Mouse (Mus musculus): ENCODE measurements around the gene Foxk2.

Foxk2 gene

DNA sequence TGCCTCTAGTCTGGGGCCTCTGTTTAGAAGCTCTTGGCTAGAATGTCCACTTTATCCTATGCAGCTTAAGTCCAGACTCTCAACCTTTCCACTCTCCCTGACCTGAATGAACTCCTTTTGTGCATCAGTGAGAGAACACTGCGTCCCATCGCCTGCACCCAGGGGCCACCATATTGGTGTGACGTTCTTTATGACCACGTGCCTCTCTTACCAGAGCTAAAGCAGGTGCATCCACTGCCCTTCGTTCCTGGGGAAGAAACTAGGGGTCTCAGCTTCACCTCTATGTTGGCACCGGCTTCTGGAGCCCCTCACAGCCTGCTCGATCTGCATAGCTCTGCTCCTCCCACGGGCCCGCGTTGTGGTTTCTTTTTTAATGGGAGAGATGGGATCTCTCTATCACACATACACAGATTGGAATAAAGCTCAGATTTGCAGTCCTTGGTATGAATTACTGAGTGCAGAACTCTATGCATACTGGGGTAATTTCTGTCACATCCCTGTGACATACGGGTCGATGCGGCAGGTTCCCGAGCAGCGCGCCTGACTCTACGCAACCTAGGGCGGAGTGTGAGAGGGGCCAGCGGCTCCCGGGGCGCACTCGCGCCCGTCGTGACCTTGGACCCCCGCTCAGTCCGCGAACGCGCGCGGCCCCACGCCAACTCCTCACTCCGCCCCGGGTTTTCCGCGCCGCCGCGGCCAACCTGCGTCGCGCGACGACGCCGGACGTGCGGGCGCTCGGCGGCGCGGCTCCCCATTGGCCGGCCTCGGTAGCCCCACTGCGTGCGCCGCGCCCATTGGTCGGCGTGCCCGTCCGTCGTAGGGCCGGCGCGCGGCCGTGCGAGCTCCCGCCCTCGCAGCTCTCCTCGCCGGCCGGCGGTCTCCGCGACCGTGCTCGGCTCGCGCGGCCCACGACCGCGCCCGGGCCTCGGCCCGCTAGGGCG, at the start of gene Foxk2:
Gene Foxk2, plus strand, starts transcription at position 831 of the 941 bp plus-strand sequence.
- DNase-seq (ENCODE audit: low read depth), result peak; percentile 92

DNA sequence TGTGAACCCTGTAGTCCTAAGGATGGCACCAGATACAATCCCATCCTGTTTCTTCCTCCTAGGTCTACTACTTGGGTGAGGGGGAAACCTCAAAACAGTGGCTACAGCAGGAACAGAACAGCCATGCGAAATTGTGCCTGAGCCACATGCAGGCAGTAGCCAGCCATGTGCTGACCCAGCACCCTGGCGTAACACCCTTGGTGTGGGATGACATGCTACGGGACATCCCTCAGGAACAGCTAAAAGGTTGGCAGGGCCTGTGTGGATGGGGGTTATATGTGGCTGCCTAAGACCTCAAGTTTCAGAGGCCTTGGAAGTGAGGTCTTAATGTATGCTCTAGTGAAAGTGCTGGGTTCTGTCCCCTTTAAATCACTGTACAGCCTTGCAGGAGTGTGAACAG, 43.0 kb upstream of the Foxk2 start:
- no peak for DNase-seq (ENCODE audit: low read depth)

DNA sequence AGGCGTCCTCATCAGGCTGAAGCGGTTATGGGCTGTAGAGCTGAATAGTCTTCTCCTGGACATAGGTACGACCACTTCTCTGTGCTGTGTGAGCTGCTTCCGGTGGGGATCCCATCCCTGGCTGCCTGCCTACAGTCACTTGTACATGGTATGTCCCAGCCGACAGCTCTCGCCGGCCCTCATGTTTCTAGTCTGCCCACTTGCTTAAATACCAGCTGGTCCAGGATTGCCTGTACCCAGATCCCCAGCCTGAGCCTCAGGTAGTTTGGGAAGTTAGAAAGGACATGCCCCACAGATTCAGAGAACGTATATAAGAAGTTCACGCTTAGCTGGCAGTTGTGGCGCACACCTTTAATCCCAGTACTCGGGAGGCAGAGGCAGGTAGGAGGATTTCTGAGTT, 40.0 kb upstream of the Foxk2 start:
- no peak for DNase-seq (ENCODE audit: low read depth)

DNA sequence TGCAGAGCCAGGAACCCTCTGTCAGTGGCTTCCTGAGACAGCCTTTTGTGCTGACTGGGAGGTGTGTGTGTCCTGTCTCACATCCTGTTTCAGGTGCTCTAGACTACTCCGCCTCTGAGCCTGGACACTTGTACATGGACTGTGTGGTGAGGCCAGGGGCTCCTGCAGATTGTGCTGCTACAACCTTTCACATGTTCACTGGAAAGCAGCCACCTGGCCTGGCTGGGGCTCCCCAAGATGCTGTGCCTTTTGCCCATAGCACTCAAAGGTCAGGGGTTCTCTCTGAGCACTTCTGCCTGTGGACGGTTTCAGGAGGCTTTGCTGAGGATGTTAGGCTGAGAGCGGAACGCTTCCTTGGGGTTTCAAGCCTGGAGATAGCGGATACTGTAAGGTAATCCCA, 39.0 kb upstream of the Foxk2 start:
- no peak for DNase-seq (ENCODE audit: low read depth)

DNA sequence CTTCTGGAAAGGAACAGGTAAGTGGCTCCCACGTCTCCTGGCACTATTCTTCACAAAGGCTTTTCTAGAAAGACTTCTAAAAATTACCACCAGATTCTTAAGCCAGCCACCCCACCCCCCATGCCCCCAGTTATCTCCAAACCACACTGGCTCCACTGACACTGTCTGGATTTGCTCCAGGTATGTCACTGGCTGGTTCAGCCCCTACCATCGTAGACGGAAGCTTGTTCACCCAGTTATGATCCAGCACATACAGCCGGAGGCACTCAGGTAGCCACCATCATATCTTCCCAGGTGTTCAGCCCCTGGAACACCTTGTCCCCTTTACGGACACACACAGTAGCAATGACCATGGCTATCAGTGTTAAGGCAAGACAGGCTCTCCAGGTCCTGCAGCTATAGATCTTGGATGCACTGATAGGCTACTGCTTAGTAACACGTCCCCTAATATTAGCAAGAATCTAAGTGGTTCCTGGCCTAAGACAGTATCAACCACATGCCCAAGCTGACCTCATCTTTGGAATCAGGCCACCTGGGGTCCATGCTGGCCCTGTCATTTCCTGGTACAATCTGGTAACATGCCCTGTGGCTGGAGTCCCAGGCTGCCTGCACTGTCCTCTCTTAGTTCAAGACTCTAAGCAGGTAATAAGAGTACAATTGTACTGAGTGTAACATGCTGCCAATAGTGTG, 38.3 kb upstream of the Foxk2 start:
- DNase-seq (ENCODE audit: low read depth), result no peak

DNA sequence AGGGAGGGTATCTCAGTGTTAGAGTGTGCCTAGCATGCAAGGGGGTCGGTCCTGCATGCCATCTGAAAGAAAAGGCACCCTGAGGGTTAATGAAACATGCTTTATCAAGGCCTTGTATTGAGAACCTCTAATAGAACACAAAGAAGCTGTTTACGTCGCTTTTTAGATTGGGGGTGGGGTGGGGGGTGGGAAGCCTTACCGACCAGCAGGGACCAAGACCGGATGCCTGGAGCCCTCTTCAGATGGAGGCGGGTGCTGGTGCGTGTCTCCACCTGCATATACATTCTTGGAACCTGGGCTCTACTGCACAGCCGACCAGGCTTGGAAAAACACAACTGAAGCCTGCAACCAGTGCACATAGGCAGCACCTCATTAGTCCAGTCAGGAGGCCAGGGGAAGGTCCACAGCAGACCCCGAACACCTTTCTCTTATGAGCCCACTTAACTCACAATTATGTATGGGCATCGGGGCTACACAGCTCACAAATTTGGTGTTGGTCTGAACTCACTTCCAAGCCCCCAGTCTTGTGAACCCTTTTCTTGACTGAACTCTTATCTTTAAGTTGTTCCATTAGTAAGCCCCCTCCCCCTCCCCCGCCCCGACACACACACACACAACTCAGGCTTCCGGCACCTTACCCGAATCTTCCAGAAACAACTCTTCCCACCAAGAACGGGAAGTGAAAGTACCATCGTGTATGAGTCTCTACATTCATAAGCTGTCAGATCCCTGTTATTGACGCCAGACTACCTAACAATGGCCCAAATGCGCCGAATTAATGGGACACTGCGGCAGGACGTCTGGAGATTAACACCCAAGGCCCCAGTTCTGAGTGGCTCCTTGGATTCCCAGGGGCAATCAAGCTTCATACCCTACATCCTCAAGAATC, 31.4 kb upstream of the Foxk2 start:
- DNase-seq (ENCODE audit: low read depth), result no peak

DNA sequence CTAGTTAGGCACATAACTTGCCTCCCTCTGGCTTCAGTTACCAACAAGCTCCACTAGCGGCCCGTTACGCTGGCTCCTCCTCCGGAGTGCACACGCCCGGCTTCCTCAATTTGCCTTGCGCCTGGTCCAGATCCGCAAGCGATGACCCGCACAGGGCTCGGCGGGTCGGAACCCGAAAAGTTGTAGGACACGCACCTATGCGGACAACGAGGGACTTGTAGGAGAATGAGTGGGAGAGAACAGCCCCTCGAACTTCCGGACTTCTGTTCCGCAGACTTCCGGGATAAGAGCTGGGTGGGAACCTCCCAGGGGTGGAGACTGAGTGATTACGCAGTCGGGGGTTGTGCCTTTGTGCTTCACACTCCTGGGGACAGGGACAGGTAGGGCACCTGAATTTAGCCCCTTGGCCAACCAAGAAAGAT, 30.8 kb upstream of the Foxk2 start, which contains the start of gene Cybc1:
Gene Cybc1, minus strand, starts transcription at position 305 of the 422 bp plus-strand sequence.
- peak; percentile 93 for DNase-seq (ENCODE audit: low read depth)

DNA sequence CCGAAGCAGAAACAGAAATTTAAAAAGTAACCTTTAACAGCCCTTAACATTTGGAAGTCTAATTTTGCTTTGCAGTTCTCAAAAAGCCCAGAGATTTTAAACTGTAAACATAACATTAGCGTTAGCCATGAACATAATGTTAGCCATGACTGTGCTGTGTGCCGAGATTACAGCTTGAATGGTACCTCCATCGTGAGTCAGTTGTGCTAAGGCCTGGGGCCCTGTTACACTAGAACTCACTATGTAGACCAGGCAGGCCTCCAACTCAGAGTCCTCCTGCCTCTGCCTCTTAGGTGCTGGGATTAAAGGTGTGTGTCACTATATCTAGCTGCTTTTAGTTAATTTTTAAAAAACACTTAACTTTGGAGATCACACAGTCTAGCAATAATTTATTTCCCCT, 28.6 kb upstream of the Foxk2 start:
- DNase-seq (ENCODE audit: low read depth), result no peak

DNA sequence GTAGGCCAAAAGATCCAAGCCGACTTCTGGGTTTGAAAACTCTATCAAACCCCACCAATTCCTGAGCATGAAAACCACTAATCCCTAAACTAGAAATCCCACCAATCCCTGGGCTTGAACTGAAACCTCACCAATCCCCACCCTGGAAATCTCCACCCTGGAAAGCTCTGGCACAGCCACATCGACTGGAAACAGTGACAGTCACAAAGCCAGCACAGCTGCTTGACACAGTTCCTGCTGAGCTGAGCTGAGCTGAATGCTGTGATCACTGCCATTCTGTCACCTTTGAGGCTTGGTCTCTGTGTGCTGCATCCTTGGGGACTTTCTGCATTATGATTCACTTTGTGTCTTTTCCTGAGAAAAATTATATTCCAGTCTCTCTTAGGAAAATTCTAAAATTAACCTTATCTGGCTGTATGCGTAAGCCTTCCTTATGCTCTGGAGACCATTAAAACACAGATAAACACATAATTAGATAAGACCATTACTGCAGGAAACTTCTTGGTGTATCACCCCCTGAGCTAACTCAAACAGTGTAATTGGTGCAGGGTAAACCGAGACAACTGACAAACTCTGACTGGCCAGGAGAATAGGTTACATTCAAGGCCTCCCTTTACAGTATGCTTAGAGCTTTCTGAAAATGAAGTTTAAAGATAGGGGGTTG, 28.0 kb upstream of the Foxk2 start:
- no peak for DNase-seq (ENCODE audit: low read depth)

DNA sequence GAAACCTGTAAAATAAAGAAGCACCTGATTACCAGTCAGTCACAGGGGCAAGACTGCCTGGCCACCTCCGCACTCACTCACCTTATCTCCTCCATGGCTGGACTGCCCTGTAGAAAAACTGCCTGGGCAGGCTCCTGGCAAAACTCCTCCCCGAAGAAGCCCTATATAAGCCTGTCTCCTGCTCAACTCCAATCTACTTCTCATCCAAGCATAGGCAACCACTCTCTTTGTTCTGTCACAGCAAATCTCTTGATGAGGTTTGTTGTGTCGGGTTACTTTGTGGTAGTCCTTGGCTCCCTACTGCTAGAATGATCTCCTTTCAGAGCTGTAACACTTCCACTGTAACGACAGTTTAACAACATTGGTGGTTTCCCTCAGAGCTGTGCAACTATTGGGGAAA, 27.1 kb upstream of the Foxk2 start:
- DNase-seq (ENCODE audit: low read depth), result no peak

DNA sequence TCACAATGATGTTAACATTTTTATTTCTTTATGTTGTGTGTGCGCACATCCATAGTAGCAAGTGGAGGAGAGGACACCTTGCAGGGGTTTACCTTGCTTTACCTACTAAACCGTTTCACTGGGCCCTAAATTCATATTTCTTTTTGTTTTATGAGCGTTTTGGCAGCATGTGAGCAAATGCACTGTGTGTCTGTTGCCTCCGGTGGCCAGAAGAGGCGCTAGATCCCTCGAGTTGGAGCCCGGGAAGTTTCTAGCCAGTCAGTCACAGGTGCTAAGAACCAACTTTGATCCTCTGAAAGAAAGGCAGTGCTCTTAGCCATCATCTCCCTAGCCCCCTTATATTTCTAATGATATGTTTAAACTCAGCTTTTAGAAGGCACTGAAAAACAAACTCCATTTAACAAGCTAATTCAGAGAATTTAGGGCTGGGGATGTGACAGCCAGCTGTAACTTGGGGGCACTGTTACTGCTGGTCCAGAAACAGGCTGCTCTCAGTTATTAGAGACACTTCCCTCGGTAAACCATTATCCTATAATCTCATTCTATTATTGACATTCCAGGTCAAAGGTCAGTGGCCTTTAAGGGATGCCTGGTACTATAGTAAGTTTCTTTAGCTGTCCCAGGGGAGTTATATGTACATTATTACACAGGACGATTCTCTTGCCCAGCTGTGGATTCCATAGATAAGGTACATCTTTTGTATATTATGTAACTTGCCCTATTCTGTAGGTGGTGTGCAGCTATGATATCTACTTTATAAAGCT, 24.1 kb upstream of the Foxk2 start:
- peak; percentile 76 for DNase-seq (ENCODE audit: low read depth)

DNA sequence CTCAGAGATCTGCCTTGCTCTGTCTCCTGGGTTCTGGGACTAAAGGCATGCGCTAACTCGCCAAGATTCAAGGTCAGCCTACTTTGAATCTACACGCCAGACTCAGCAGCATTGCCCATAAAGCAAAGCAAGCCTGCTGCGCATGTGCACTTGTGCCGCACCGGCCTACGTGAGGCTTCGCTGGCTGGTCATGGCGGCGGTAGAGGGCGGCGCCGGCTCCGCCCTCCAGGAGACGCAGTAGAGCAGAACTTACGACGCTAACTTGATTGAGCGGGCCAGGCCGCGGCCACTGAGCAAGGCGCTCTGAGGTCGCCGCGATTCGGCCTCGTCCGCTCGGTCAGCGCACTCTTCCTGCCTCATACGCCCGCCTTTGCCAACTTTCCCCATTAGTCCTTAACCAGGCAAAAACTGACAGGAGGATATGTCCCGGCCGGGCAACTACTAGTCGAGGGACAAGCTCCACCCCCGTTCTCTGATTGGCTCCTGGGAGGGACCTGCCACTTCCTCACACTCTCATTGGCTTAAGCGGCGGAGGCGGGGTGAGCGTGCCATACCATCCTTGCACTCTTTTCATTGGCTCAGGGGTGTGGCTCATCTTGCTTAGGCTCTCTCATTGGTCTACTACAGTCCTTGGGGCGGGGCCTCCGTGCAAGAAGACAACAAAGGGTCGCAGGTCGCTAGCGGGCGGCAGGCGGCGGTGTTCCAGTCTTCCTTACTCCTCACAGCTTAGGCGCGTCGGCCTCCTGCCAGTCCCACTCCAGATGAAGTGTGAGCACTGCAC, 23.0 kb upstream of the Foxk2 start, which contains the start of gene Narf:
Gene Narf, plus strand, starts transcription at position 690 of the 781 bp plus-strand sequence.
- peak; percentile 99 for DNase-seq (ENCODE audit: low read depth)

DNA sequence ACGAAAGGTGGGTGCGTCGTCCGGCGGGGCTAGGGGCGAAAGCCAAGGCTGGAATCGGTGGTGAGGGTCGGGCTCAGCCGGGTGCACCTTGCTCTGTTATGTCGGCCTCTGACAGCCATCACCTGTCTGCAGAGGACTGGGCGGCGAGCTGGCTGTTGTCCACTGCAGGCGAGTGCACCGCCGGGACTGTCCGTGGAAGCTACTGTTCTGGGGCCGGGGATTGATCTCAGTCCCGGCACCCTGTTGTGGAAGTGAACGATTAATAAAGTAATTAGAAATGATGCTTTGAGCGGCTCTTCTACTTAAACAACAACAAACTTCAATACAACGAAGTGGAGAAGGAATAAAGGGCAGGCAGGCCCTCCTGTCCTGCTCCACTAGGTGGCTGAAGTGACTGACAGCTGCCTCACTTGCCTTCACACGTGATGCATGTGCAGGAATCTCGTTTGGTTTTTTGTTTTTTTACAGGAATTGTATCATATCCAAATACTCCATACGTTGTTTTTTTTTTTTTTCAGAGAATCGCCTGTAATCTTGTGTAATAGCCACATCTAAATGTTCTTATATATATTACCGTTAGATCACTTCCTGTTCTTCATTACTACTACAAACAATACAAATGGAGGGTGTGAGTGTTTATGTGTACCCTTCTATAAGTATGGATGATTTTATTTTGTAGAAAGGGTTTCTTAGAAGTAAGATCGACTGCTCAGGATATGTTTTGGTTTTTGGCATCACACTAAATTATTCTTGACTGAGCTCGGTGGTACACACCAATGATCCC, 22.3 kb upstream of the Foxk2 start:
- DNase-seq (ENCODE audit: low read depth), result no peak

DNA sequence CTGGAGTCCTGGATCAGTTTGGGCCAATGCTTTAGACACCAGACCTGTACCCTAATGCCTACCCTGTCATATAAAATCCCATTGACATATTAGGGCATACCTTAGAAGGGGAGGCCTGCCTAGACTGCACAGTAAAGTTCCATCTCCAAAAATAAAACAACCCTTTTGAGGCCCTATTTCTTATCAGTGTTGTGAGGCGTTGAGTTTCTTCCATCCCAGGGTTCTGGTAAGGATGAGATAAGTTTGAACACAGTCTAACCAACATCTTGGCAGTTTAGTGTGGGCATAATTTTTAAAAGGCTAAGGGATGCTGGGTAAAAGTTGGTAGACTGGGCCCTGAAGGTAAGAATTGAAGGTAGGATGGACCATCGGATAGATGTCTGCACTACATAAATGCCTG, 20.1 kb upstream of the Foxk2 start:
- no peak for DNase-seq (ENCODE audit: low read depth)

DNA sequence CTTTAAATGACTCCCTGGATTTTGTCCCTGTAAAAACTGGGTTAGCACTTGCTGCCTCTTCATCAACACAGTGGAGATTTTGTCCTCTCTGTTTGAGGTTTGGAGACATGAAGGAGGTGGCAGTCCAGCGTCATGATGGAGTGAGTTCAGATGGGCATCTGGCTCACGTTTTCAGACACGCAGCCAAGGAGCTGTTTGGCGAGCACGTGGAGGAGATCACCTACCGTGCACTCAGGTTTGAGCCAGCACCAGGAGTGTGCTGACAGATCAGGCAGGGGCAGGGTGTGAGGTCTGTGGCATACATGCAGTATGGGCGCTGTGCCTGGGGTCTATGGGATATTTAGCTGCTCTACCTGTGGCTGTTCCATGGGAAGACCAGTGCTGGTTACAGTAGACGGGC, 9.6 kb upstream of the Foxk2 start:
- DNase-seq (ENCODE audit: low read depth), result no peak

DNA sequence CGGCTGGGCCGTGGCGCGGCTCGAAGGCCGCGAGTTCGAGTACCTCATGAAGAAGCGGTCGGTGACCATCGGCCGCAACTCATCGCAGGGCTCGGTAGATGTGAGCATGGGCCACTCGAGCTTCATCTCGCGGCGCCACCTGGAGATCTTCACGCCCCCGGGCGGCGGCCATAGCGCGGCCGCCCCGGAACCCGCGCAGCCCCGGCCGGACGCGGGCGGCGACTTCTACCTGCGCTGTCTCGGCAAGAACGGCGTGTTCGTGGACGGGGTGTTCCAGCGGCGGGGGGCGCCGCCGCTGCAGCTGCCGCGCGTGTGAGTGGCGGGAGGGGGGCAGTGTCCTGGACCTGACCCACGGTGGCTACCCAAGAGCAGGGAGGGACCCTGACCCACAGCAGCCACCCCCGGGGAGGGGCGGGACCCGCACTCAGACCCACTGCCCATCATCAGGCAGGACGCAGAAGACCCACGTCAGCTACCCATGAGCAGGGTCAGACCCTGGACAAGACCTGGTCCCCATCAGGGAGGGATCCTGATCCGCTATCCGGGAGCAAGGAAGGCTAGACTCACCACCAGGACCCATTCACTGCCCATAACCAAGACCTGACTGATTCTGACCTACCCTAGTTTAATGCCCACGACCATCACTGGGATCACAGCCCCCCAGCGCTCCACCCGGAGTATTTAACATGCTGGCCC, 569 bp downstream of the Foxk2 start:
- DNase-seq (ENCODE audit: low read depth), result peak; percentile 59

DNA sequence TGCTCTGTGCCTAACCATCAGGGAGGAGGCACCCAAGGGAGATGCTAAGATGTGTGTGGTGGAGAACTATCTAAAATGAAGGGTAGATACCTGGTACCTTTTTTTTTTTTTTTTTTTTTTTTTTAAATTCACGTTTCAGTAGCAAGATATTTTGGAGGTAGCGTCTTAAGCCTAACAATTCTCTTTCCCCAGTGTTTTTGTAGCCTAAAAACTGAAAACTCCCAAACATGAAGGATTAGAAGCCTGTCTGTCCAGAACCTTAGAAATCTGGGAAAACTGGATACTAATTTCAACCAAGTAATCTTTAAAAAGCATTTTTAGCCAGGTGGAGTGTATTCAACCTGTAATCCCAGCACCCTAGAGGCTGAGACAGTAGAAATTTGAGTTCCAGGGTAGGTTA, 1.3 kb downstream of the Foxk2 start:
- no peak for DNase-seq (ENCODE audit: low read depth)

DNA sequence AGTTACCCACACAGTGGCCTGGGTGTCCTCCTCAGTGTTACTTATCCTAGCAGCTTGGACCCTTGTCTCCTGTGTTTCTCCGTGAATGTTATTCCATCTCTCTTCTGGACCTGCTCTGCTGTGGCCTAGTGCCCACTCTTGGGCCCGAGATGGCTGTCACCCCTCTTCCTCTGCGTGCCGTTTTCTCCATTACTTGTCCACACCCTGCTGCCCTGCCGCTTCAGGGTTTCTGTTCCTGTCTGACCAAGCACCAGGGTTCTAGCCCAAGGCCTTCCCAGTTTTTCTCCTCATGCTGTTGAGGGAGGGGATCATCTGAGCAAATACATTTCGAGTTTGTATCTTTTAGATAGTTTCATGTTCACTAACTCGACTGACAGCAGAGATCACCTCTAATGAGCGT, 17.7 kb downstream of the Foxk2 start:
- no peak for DNase-seq (ENCODE audit: low read depth)

DNA sequence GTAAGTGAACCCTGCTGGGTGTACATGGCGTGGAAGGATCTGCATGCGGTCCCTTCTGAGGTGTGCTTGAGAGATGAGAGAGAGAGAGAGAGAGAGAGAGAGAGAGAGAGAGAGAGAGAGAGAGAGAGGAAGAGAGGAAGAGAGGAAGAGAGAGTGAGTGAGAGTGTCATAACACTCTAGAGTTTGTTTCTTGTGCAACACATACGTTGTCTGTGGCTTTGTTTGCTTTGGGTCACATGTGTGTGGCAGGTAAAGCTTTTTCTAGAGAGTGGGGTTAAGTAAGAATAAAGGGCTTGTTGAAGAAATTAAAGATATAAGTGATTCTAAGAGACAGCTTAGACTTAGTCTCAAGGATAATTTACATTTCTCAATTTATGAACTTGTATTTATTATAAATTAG, 18.2 kb downstream of the Foxk2 start:
- DNase-seq (ENCODE audit: low read depth), result no peak

Measured in naive thymus-derived CD4-positive, alpha-beta T cell, adult 2 months (primary cell).